Mouse (Mus musculus) midbrain, embryonic 14.5 days (tissue): ENCODE data around the gene Ppp1r16b. TPM values are rescaled to one million over a fixed set of nuclear protein-coding genes. Genes with fewer than 3 reads are reported as not detected.

ENCODE experiments used
- ATAC-seq: fragments of 200-750 bp; cut with Nextera tagmentation; 2 replicates; pipeline ENCODE4 v1.8.0; 2017; ENCODE audit warnings: moderate number of reproducible peaks, moderate library complexity; ENCODE audit not compliant: low FRiP score, low TSS enrichment
- DNase-seq: peaks from one replicate; pipeline ENCODE4 v3.0.0-alpha.2; 2015
- H3K27ac ChIP-seq: fragments of 300-500 bp; sonication (generic); replicated peaks from 2 replicates; pipeline ENCODE4 v1.5.1; 2014; ENCODE audit warnings: mild to moderate bottlenecking, low read depth, low read length, moderate library complexity
- H3K27me3 ChIP-seq: fragments of 300-500 bp; sonication (generic); 2 replicates; pipeline ENCODE4 v1.6.1; 2014; ENCODE audit warnings: low read length, control low read depth, mixed read lengths; ENCODE audit not compliant: control insufficient read depth, insufficient read depth
- H3K36me3 ChIP-seq: fragments of 300-500 bp; sonication (generic); 2 replicates; pipeline ENCODE4 v1.6.1; 2014; ENCODE audit warnings: low read length, control low read depth; ENCODE audit not compliant: control insufficient read depth, insufficient read depth
- H3K4me1 ChIP-seq: fragments of 300-500 bp; sonication (generic); 2 replicates; pipeline ENCODE4 v1.6.1; 2014; ENCODE audit warnings: mild to moderate bottlenecking, antibody characterized with exemption, low read length, control low read depth; ENCODE audit not compliant: control insufficient read depth, insufficient read depth
- H3K4me2 ChIP-seq: fragments of 300-500 bp; sonication (generic); 2 replicates; pipeline ENCODE4 v1.6.1; 2014; ENCODE audit warnings: mild to moderate bottlenecking, low read length, moderate library complexity
- H3K4me3 ChIP-seq: fragments of 300-500 bp; sonication (generic); replicated peaks from 2 replicates; pipeline ENCODE4 v1.5.1; 2014; ENCODE audit warnings: low read depth, low read length
- H3K9ac ChIP-seq: fragments of 300-500 bp; sonication (generic); replicated peaks from 2 replicates; pipeline ENCODE4 v1.6.1; 2014; ENCODE audit warnings: mild to moderate bottlenecking, low read length, moderate library complexity
- H3K9me3 ChIP-seq: fragments of 300-500 bp; sonication (generic); 2 replicates; pipeline ENCODE4 v1.6.1; 2016; ENCODE audit warnings: low read length, control low read depth, mixed read lengths; ENCODE audit not compliant: control insufficient read depth
- WGBS: fragments of 180-500 bp; shearing (Covaris S2); extraction: QIAGEN DNeasy Blood & Tissue Kit; methylation state at CpG from one replicate; pipeline ENCODE4 v1.1.7; 2014; 5-methylcytosine and 5-hydroxymethylcytosine counted together
- polyA plus RNA-seq: library from polyadenylated mRNA; unstranded; fragments of >200 nt; fragmentation: Nextera tagmentation; extraction: Ambion mirVana; gene quantifications from 2 replicates; pipeline ENCODE4 v1.2.1, GENCODE M21; 2014

Ppp1r16b gene
- 16.1 and 21.0 TPM in 2 replicates for polyA plus RNA-seq

- H3K9me3 ChIP-seq, result no peaks in the 10 kb centered on the region
- no peak within 1 kb of the TSS for H3K9ac ChIP-seq
- H3K27me3 ChIP-seq, result 0 out of 2 replicates have a peak, but pooled peaks cover 9% of the 10 kb centered on the region
- H3K4me1 ChIP-seq, result peaks cover 19% of the 10 kb centered on the region
- 90% methylated on average over 4 of the region's 4 CpGs for WGBS
- H3K27ac ChIP-seq, result no peak within 1 kb of the TSS; the same call in 1 of the 2 replicates
- no peaks in the 10 kb centered on the region for H3K36me3 ChIP-seq
- H3K4me2 ChIP-seq, result no peak within 1 kb of the TSS
- no peak for ATAC-seq
- H3K4me3 ChIP-seq, result no peak within 1 kb of the TSS
- DNase-seq, result no peak
These were observed at the start of gene Ppp1r16b for GRCm38 (mm10) chr2:158665098-158665497. Ppp1r16b (plus strand) TSS chr2:158665398.

GRCm38 (mm10) chr2:158615702-158616101, 49.5 kb upstream of the Ppp1r16b start:
- Histone ChIP-seq H3K9ac (peak overlapping the region; percentile 73), H3K27ac (peak overlapping the region; percentile 93), H3K9me3 (no peaks in the 10 kb centered on the region), H3K27me3 (peaks cover 59% of the 10 kb centered on the region), H3K4me2 (peak overlapping the region; percentile 60), H3K4me3 (peak overlapping the region; percentile 48), H3K36me3 (peaks cover 5% of the 10 kb centered on the region; the same call in 1 of the 2 replicates), H3K4me1 (no peaks in the 10 kb centered on the region)
- DNase-seq (peak; percentile 55), ATAC-seq (no peak)
- under 1% methylated on average over 13 of the region's 13 CpGs for WGBS

GRCm38 (mm10) chr2:158616296-158616695, 48.9 kb upstream of the Ppp1r16b start:
- Histone ChIP-seq H3K4me1 (no peaks in the 10 kb centered on the region), H3K9ac (peak overlapping the region; percentile 73), H3K27me3 (peaks cover 53% of the 10 kb centered on the region), H3K4me2 (peak overlapping the region; percentile 60), H3K36me3 (peaks cover 5% of the 10 kb centered on the region; the same call in 1 of the 2 replicates), H3K27ac (peak overlapping the region; percentile 93), H3K4me3 (peak overlapping the region; percentile 48), H3K9me3 (no peaks in the 10 kb centered on the region)
- DNase-seq, result peak; percentile 82
- WGBS, result 1% methylated on average over 12 of the region's 12 CpGs
- ATAC-seq, result peak; percentile 67; the same call in 1 of the 2 replicates

GRCm38 (mm10) chr2:158616790-158617189, 48.4 kb upstream of the Ppp1r16b start:
- 11% methylated on average over 11 of the region's 11 CpGs for WGBS
- Histone ChIP-seq H3K27ac (peak overlapping the region; percentile 93), H3K36me3 (peaks cover 5% of the 10 kb centered on the region; the same call in 1 of the 2 replicates), H3K4me1 (no peaks in the 10 kb centered on the region), H3K4me3 (peak overlapping the region; percentile 48), H3K9me3 (no peaks in the 10 kb centered on the region), H3K4me2 (peak overlapping the region; percentile 60), H3K9ac (peak overlapping the region; percentile 73), H3K27me3 (peaks cover 48% of the 10 kb centered on the region)
- no peak for ATAC-seq
- DNase-seq, result peak; percentile 33

- peak within 1 kb of the TSS; percentile 79 for H3K9ac ChIP-seq
- H3K4me2 ChIP-seq, result peak within 1 kb of the TSS; percentile 87
- H3K4me1 ChIP-seq, result peaks cover 10% of the 10 kb centered on the region
- DNase-seq, result peak; percentile 98
- no peaks in the 10 kb centered on the region for H3K9me3 ChIP-seq
- H3K4me3 ChIP-seq, result peak within 1 kb of the TSS; percentile 75
- H3K27ac ChIP-seq, result peak within 1 kb of the TSS; percentile 84
- H3K36me3 ChIP-seq, result peaks cover 19% of the 10 kb centered on the region
- H3K27me3 ChIP-seq, result no peaks in the 10 kb centered on the region
- WGBS, result 0% methylated on average over 39 of the region's 39 CpGs
- ATAC-seq, result peak; percentile 94
These were observed 40.4 kb upstream of the Ppp1r16b start, which contains the start of gene Actr5 for GRCm38 (mm10) chr2:158624718-158625222. Actr5 (plus strand) TSS chr2:158624888.

GRCm38 (mm10) chr2:158625231-158625630, 40.0 kb upstream of the Ppp1r16b start:
- peak overlapping the region; percentile 87 for H3K4me2 ChIP-seq
- peaks cover 10% of the 10 kb centered on the region for H3K4me1 ChIP-seq
- peak overlapping the region; percentile 84 for H3K27ac ChIP-seq
- H3K4me3 ChIP-seq, result peak overlapping the region; percentile 75
- H3K27me3 ChIP-seq, result no peaks in the 10 kb centered on the region
- H3K9ac ChIP-seq, result peak overlapping the region; percentile 79
- ATAC-seq (peak; percentile 80; the same call in 1 of the 2 replicates), DNase-seq (peak; percentile 73)
- H3K36me3 ChIP-seq, result peaks cover 23% of the 10 kb centered on the region
- no peaks in the 10 kb centered on the region for H3K9me3 ChIP-seq
- under 1% methylated on average over 44 of the region's 44 CpGs for WGBS

GRCm38 (mm10) chr2:158625697-158626096, 39.5 kb upstream of the Ppp1r16b start:
- Histone ChIP-seq H3K9me3 (no peaks in the 10 kb centered on the region), H3K9ac (peak overlapping the region; percentile 79), H3K27me3 (no peaks in the 10 kb centered on the region), H3K4me2 (peak overlapping the region; percentile 87), H3K36me3 (peaks cover 28% of the 10 kb centered on the region), H3K4me3 (peak overlapping the region; percentile 75), H3K27ac (no peak overlapping the region), H3K4me1 (peaks cover 10% of the 10 kb centered on the region)
- no peak for ATAC-seq
- DNase-seq, result no peak
- WGBS, result 44% methylated on average over 8 of the region's 8 CpGs

GRCm38 (mm10) chr2:158628858-158629257, 36.3 kb upstream of the Ppp1r16b start:
- Histone ChIP-seq H3K36me3 (peaks cover 60% of the 10 kb centered on the region), H3K9me3 (no peaks in the 10 kb centered on the region)

GRCm38 (mm10) chr2:158629414-158629813, 35.8 kb upstream of the Ppp1r16b start:
- WGBS, result 79% methylated on average over 1 of the region's 1 CpGs
- ATAC-seq (no peak), DNase-seq (peak; percentile 86)
- Histone ChIP-seq H3K9ac (no peak overlapping the region), H3K27ac (no peak overlapping the region), H3K4me1 (peaks cover 10% of the 10 kb centered on the region), H3K4me2 (no peak overlapping the region), H3K27me3 (no peaks in the 10 kb centered on the region), H3K36me3 (peaks cover 62% of the 10 kb centered on the region), H3K9me3 (no peaks in the 10 kb centered on the region), H3K4me3 (no peak overlapping the region)

More at GRCm38 (mm10) chr2:158628858-158629257, 36.3 kb upstream of the Ppp1r16b start:
- WGBS, result 65% methylated on average over 3 of the region's 3 CpGs
- DNase-seq, result peak; percentile 76
- Histone ChIP-seq H3K9ac (no peak overlapping the region), H3K27me3 (no peaks in the 10 kb centered on the region), H3K4me1 (peaks cover 10% of the 10 kb centered on the region), H3K27ac (no peak overlapping the region), H3K4me3 (no peak overlapping the region), H3K4me2 (no peak overlapping the region)
- ATAC-seq, result no peak
